In genomic region chr15:85206703-85207075, GRCm38 (mm10) we compare ENCODE assay signal across 9 mouse cellular contexts. TPM values are rescaled to one million over a fixed set of nuclear protein-coding genes. Genes with fewer than 3 reads are reported as not detected.
DNase-seq lines count a peak whose midpoint lies in the region; ATAC-seq and TF ChIP-seq lines count a peak whose summit lies in the region.
"Had no signal": no experiment of that assay in that cellular context is flagged by ENCODE, and none has a peak within 500 bp of the region (broad histone marks: within the 10 kb centered on the region; RNA-seq: fewer than 3 reads in every experiment).

No protein-coding gene starts in this region.

- peak overlapping the region; percentile 2; the same call in 1 of the 2 replicates for H3K27ac ChIP-seq in left cerebral cortex, adult 2 months
- peak overlapping the region; percentile 88 for H3K27ac ChIP-seq in forebrain, embryonic 12.5 days
- H3K27ac ChIP-seq in limb, embryonic 10.5 days = peak overlapping the region; percentile 98
- H3K27ac ChIP-seq in small intestine, adult 2 months (ENCODE audit: insufficient read depth, low read depth, low read length) = peak overlapping the region; percentile 71

- H3K36me3 ChIP-seq in forebrain, embryonic 12.5 days (replicated peaks) = peaks cover 25% of the 10 kb centered on the region
- H3K36me3 ChIP-seq in limb, embryonic 10.5 days = peaks cover 36% of the 10 kb centered on the region
- H3K36me3 ChIP-seq in small intestine, adult 2 months (ENCODE audit: control insufficient read depth, insufficient read depth, low read length) = peaks cover 1% of the 10 kb centered on the region; the same call in 1 of the 2 replicates

- H3K9me3 ChIP-seq in forebrain, embryonic 12.5 days = peaks cover 9% of the 10 kb centered on the region; the same call in 1 of the 2 replicates
- no peaks in the 10 kb centered on the region for H3K9me3 ChIP-seq in limb, embryonic 10.5 days (replicated peaks)

- H3K9ac ChIP-seq in forebrain, embryonic 12.5 days = peak overlapping the region; percentile 88

- H3K27me3 ChIP-seq in forebrain, embryonic 12.5 days = peaks cover 32% of the 10 kb centered on the region
- peaks cover 12% of the 10 kb centered on the region; the same call in 1 of the 2 replicates for H3K27me3 ChIP-seq in limb, embryonic 10.5 days (ENCODE audit: low read depth, poor library complexity, severe bottlenecking)
- no peaks in the 10 kb centered on the region for H3K27me3 ChIP-seq in small intestine, adult 2 months (ENCODE audit: control insufficient read depth, insufficient read depth, low read length)

- peaks cover 30% of the 10 kb centered on the region for H3K4me1 ChIP-seq in forebrain, embryonic 12.5 days
- H3K4me1 ChIP-seq in limb, embryonic 10.5 days = peaks cover 51% of the 10 kb centered on the region
- peaks cover 24% of the 10 kb centered on the region for H3K4me1 ChIP-seq in small intestine, adult 2 months (ENCODE audit: control insufficient read depth, insufficient read depth, insufficient read length, low read length)

- peak overlapping the region; percentile 88 for H3K4me2 ChIP-seq in forebrain, embryonic 12.5 days

- no peak for ATAC-seq in forebrain, embryonic 12.5 days (ENCODE audit: low FRiP score)

- H3K4me3 ChIP-seq in left cerebral cortex, adult 2 months = no peak overlapping the region
- peak overlapping the region; percentile 64 for H3K4me3 ChIP-seq in forebrain, embryonic 12.5 days (replicated peaks)
- H3K4me3 ChIP-seq in limb, embryonic 10.5 days = peak overlapping the region; percentile 78
- H3K4me3 ChIP-seq in small intestine, adult 2 months (ENCODE audit: low read depth, low read length) = peak overlapping the region; percentile 75
- H3K4me3 ChIP-seq: megakaryocyte, embryonic 14.5 days had no signal

- TF ChIP-seq CTCF in left cerebral cortex, adult 2 months (IDR thresholded peaks at IDR 0.05) = no peak
- no peak for TF ChIP-seq CTCF in small intestine, adult 2 months (IDR thresholded peaks at IDR 0.05; ENCODE audit: extremely low read depth, insufficient read length, insufficient replicate concordance, low read depth, low read length)

- intact Hi-C loops in left cerebral cortex, adult 2 months (cut with DNase I) = no loop called here
- intact Hi-C loops in left cerebral cortex, postnatal 14 days (cut with DNase I) = no loop called here

- WGBS in forebrain, embryonic 12.5 days = 3% methylated on average over 3 of the region's 3 CpGs
- under 1% methylated on average over 3 of the region's 3 CpGs for WGBS in limb, embryonic 10.5 days
- 29% methylated on average over 3 of the region's 3 CpGs for WGBS in small intestine, adult 2 months

- no peak for DNase-seq in left cerebral cortex, adult 2 months (ENCODE audit: extremely low spot score in 1 of 2, low spot score in 2 of 2)
- DNase-seq in left cerebral cortex, postnatal 14 days (ENCODE audit: low spot score in 2 of 2) = no peak
- peak; percentile 51 for DNase-seq in limb, embryonic 10.5 days (ENCODE audit: low spot score)
- no peak for DNase-seq in spleen, adult 18-20 months
- DNase-seq in right cerebral cortex, adult 18-20 months = no peak
- DNase-seq: cerebellum, adult 11 months had no signal

- no peak for TF ChIP-seq POLR2A in small intestine, adult 2 months (IDR thresholded peaks at IDR 0.05; ENCODE audit: low read depth, low read length)

RNA-seq across cellular contexts. Expression of gene Fbln1, which starts 0.9 kb away (rescaled TPM):
- total RNA-seq in left cerebral cortex, adult 2 months (2021) = 10 to 100 TPM; 11.4 to 14.4 TPM
- 10 to 100 TPM in 1 of 2 experiments, 1 to 10 TPM in 1; 10.0 to 11.1 TPM for total RNA-seq in left cerebral cortex, postnatal 14 days (2021)
- polyA plus RNA-seq in forebrain, embryonic 12.5 days (2016; fragmentation: Nextera tagmentation; extraction: Ambion mirVana) = 101 and 112 TPM in 2 replicates
- polyA plus RNA-seq in limb, embryonic 10.5 days (2016; fragmentation: Nextera tagmentation; extraction: Ambion mirVana) = 258 and 261 TPM in 2 replicates
- polyA plus RNA-seq in small intestine, adult 2 months (2012; rRNA removed) = 139 and 456 TPM in 2 replicates

Comparison
In these comparisons a context has a peak if more than half of its experiments do, and no peak if none do; other contexts are left out.
1. H3K27ac ChIP-seq: peak in every context shown above with its lines; median percentile 98 in limb, embryonic 10.5 days; 88 in forebrain, embryonic 12.5 days; 71 in small intestine, adult 2 months; 2 in left cerebral cortex, adult 2 months.